9 mouse cellular contexts compared by ENCODE assay signal in the genomic region with DNA sequence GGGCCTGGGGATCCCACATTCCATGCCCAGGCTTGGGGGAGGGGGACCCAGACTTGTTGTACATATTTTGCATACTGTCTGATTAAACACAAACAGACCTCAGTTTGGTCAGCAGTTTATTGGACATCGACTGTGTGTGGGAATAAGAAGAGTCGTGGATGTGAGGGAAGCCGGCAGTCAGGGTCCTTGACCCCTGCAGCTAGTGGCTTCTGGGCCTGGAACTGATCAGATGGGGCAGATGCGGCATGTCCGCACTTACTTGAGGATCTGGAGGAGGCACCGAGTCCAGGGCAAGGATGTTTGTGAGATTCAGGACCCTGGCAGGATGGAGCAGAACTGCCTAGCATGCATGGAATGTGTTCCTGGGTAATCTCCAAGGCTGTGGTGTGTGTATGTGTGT. TPM values are rescaled to one million over a fixed set of nuclear protein-coding genes. Genes with fewer than 3 reads are reported as not detected.
DNase-seq lines count a peak whose midpoint lies in the region; ATAC-seq lines count a peak whose summit lies in the region.
"Had no signal": no experiment of that assay in that cellular context is flagged by ENCODE, and none has a peak within 500 bp of the region (broad histone marks: within the 10 kb centered on the region; RNA-seq: fewer than 3 reads in every experiment).

No protein-coding gene starts in this region.

- H3K9me3 ChIP-seq in liver, embryonic 12.5 days (replicated peaks): no peaks in the 10 kb centered on the region
- H3K9me3 ChIP-seq in forebrain, embryonic 13.5 days (replicated peaks): no peaks in the 10 kb centered on the region
- H3K9me3 ChIP-seq in limb, embryonic 11.5 days (ENCODE audit: control insufficient read depth, low read length): no peaks in the 10 kb centered on the region
- no peaks in the 10 kb centered on the region for H3K9me3 ChIP-seq in stomach, embryonic 14.5 days (ENCODE audit: control insufficient read depth, low read depth, low read length)

- H3K27ac ChIP-seq in liver, embryonic 12.5 days: 0 out of 2 replicates have a peak overlapping the region, but pooled peaks have one; percentile 0
- H3K27ac ChIP-seq in forebrain, embryonic 13.5 days: peak overlapping the region; percentile 96
- H3K27ac ChIP-seq in limb, embryonic 11.5 days (replicated peaks; ENCODE audit: low read depth, low read length): peak overlapping the region; percentile 92
- peak overlapping the region; percentile 79; the same call in 1 of the 2 replicates for H3K27ac ChIP-seq in stomach, embryonic 14.5 days (ENCODE audit: low read length)

- WGBS in liver, embryonic 12.5 days (ENCODE audit: insufficient replicate concordance): 60% methylated on average over 6 of the region's 6 CpGs
- WGBS in forebrain, embryonic 13.5 days: 71% methylated on average over 6 of the region's 6 CpGs
- 25% methylated on average over 6 of the region's 6 CpGs for WGBS in limb, embryonic 11.5 days
- WGBS in stomach, embryonic 14.5 days: 37% methylated on average over 6 of the region's 6 CpGs

- no peak overlapping the region for H3K4me3 ChIP-seq in liver, embryonic 12.5 days
- H3K4me3 ChIP-seq in forebrain, embryonic 13.5 days: no peak overlapping the region
- H3K4me3 ChIP-seq in limb, embryonic 11.5 days (ENCODE audit: low read depth, low read length): no peak overlapping the region
- no peak overlapping the region for H3K4me3 ChIP-seq in stomach, embryonic 14.5 days (ENCODE audit: low read depth, low read length)

- DNase-seq in liver: no peak
- DNase-seq in limb, embryonic 11.5 days (ENCODE audit: low spot score): no peak
- DNase-seq in thymus, postnatal 4 days: no peak
- no peak for DNase-seq in layer of hippocampus, postnatal 36 days
- DNase-seq in layer of hippocampus, adult 18-20 months (ENCODE audit: low spot score in 2 of 2): no peak
- DNase-seq: right cerebral cortex, postnatal 14 days had no signal

- no peak overlapping the region for H3K4me2 ChIP-seq in liver, embryonic 12.5 days
- no peak overlapping the region for H3K4me2 ChIP-seq in forebrain, embryonic 13.5 days
- H3K4me2 ChIP-seq in limb, embryonic 11.5 days (ENCODE audit: low read depth, severe bottlenecking): no peak overlapping the region
- H3K4me2 ChIP-seq in stomach, embryonic 14.5 days (replicated peaks; ENCODE audit: low read depth, low read length): no peak overlapping the region

- H3K36me3 ChIP-seq in liver, embryonic 12.5 days: peaks cover 21% of the 10 kb centered on the region
- peaks cover 53% of the 10 kb centered on the region for H3K36me3 ChIP-seq in forebrain, embryonic 13.5 days (ENCODE audit: poor library complexity, severe bottlenecking)
- peaks cover 20% of the 10 kb centered on the region for H3K36me3 ChIP-seq in limb, embryonic 11.5 days (ENCODE audit: control insufficient read depth, insufficient read depth, low read length)
- peaks cover 31% of the 10 kb centered on the region for H3K36me3 ChIP-seq in stomach, embryonic 14.5 days (ENCODE audit: control insufficient read depth, insufficient read depth, low read length)

- peaks cover 3% of the 10 kb centered on the region; the same call in 1 of the 2 replicates for H3K27me3 ChIP-seq in liver, embryonic 12.5 days (replicated peaks)
- no peaks in the 10 kb centered on the region for H3K27me3 ChIP-seq in forebrain, embryonic 13.5 days
- H3K27me3 ChIP-seq in limb, embryonic 11.5 days (ENCODE audit: control insufficient read depth, insufficient read depth, low read length): no peaks in the 10 kb centered on the region
- no peaks in the 10 kb centered on the region for H3K27me3 ChIP-seq in stomach, embryonic 14.5 days (ENCODE audit: control insufficient read depth, insufficient read depth, low read length)

- H3K4me1 ChIP-seq in liver, embryonic 12.5 days: peaks cover 6% of the 10 kb centered on the region; the same call in 1 of the 2 replicates
- H3K4me1 ChIP-seq in forebrain, embryonic 13.5 days: peaks cover 63% of the 10 kb centered on the region
- H3K4me1 ChIP-seq in limb, embryonic 11.5 days (ENCODE audit: control insufficient read depth, insufficient read depth, low read length): peaks cover 58% of the 10 kb centered on the region
- H3K4me1 ChIP-seq in stomach, embryonic 14.5 days (ENCODE audit: control insufficient read depth, insufficient read depth, low read length): peaks cover 44% of the 10 kb centered on the region

- H3K9ac ChIP-seq in liver, embryonic 12.5 days: no peak overlapping the region
- H3K9ac ChIP-seq in forebrain, embryonic 13.5 days: peak overlapping the region; percentile 28
- H3K9ac ChIP-seq in limb, embryonic 11.5 days (ENCODE audit: low read length): peak overlapping the region; percentile 9; the same call in 1 of the 2 replicates
- H3K9ac ChIP-seq in stomach, embryonic 14.5 days (replicated peaks; ENCODE audit: low read depth, low read length): no peak overlapping the region; the same call in 1 of the 2 replicates

- no peak for ATAC-seq in liver, embryonic 12.5 days
- no peak for ATAC-seq in forebrain, embryonic 13.5 days
- no peak for ATAC-seq in limb, embryonic 11.5 days (ENCODE audit: insufficient number of reproducible peaks, low FRiP score, low TSS enrichment, low read depth)
- ATAC-seq in stomach, embryonic 14.5 days (ENCODE audit: insufficient number of reproducible peaks, insufficient read depth, low FRiP score, low read depth): no peak

RNA-seq across cellular contexts. Expression of gene Src, which starts 53.5 kb away (rescaled TPM):
- 4.5 TPM in 2 replicates for polyA plus RNA-seq in liver, embryonic 12.5 days (2016; fragmentation: Nextera tagmentation; extraction: Ambion mirVana)
- 28.9 and 35.1 TPM in 2 replicates for polyA plus RNA-seq in forebrain, embryonic 13.5 days (2015; fragmentation: Nextera tagmentation; extraction: Ambion mirVana)
- 13.2 and 18.5 TPM in 2 replicates for polyA plus RNA-seq in limb, embryonic 11.5 days (2014; fragmentation: Nextera tagmentation; extraction: Ambion mirVana)
- 17.1 and 17.2 TPM in 2 replicates for polyA plus RNA-seq in stomach, embryonic 14.5 days (2014; fragmentation: Nextera tagmentation; extraction: Ambion mirVana)
- 100 to 1,000 TPM; 154 to 160 TPM for total RNA-seq in layer of hippocampus, postnatal 36 days (2021)
- total RNA-seq in layer of hippocampus, adult 18-20 months (2021): 100 to 1,000 TPM; 156 to 157 TPM

Comparison
In these comparisons a context has a peak if more than half of its experiments do, and no peak if none do; other contexts are left out.
1. H3K27ac ChIP-seq: peak in every context shown above with its lines; median percentile 96 in forebrain, embryonic 13.5 days; 92 in limb, embryonic 11.5 days; 79 in stomach, embryonic 14.5 days; 0 in liver, embryonic 12.5 days.
2. H3K9ac ChIP-seq: peak in forebrain, embryonic 13.5 days (single experiment) and limb, embryonic 11.5 days (single experiment); none in liver, embryonic 12.5 days (single experiment) and stomach, embryonic 14.5 days (single experiment).